Mouse (Mus musculus): ENCODE measurements around the gene Ankrd44. TPM values are rescaled to one million over a fixed set of nuclear protein-coding genes. Genes with fewer than 3 reads are reported as not detected.

The Ankrd44 gene
- total RNA-seq, 1 experiment, result 10.2 TPM

DNA sequence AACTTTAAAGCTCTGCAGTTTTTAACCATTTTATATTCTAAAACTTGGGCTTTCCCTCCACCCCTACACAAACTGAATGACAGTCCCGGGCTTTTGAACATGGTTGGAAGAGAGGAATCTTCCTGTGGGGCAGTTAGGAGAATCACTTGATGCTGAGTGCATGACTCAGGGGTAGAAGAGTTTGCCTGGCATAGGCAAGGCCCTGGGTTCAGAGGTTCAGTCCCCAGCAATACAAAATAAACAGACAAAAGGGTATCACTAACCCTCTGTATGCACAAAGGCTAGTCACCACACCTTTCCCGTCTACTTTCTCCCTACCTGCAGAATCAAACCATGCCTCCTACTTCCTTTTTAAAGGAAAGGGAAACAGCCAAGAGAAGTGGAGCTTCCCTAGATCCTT is 28.5 kb downstream of the Ankrd44 start:
- no peak overlapping the region for H3K27ac ChIP-seq (ENCODE audit: insufficient read depth, low read depth, low read length, poor library complexity, severe bottlenecking)
- no peaks in the 10 kb centered on the region for H3K9me3 ChIP-seq (ENCODE audit: control insufficient read depth, insufficient read depth, low read depth, low read length)
- no peak overlapping the region for H3K4me3 ChIP-seq (ENCODE audit: insufficient read depth in 1 of 2, low read depth in 1 of 2, low read length in 2 of 2, poor library complexity in 1 of 2, severe bottlenecking in 1 of 2)
- in situ Hi-C loops (cut with MboI; ENCODE audit: low sequenced_read_pairs in 2 of 2, unreplicated experiment in 2 of 2), result no loop called here
- no peak for TF ChIP-seq MAFK (IDR thresholded peaks at IDR 0.05; ENCODE audit: insufficient read depth, low read depth, low read length)
- no peak for TF ChIP-seq HCFC1 (IDR thresholded peaks at IDR 0.05; ENCODE audit: borderline replicate concordance, insufficient read depth, low read length)
- no peak for TF ChIP-seq ZC3H11A (IDR thresholded peaks at IDR 0.05; ENCODE audit: borderline replicate concordance, low read depth, low read length)
- no peak for TF ChIP-seq ZNF384 (IDR thresholded peaks at IDR 0.05; ENCODE audit: low read depth, low read length)
- no peak for TF ChIP-seq CHD2 (IDR thresholded peaks at IDR 0.05; ENCODE audit: low read depth, low read length)
- no peak overlapping the region for H3K9ac ChIP-seq (ENCODE audit: insufficient read depth, low read depth, low read length, poor library complexity, severe bottlenecking)
- no peak for DNase-seq (ENCODE audit: low read depth, low spot score)
- H3K36me3 ChIP-seq (ENCODE audit: control insufficient read depth, insufficient read depth, low read length, poor library complexity, severe bottlenecking), result no peaks in the 10 kb centered on the region
- H3K4me1 ChIP-seq (ENCODE audit: control insufficient read depth in 2 of 2, insufficient read depth in 2 of 2, low read length in 2 of 2, poor library complexity in 1 of 2), result no peaks in the 10 kb centered on the region

DNA sequence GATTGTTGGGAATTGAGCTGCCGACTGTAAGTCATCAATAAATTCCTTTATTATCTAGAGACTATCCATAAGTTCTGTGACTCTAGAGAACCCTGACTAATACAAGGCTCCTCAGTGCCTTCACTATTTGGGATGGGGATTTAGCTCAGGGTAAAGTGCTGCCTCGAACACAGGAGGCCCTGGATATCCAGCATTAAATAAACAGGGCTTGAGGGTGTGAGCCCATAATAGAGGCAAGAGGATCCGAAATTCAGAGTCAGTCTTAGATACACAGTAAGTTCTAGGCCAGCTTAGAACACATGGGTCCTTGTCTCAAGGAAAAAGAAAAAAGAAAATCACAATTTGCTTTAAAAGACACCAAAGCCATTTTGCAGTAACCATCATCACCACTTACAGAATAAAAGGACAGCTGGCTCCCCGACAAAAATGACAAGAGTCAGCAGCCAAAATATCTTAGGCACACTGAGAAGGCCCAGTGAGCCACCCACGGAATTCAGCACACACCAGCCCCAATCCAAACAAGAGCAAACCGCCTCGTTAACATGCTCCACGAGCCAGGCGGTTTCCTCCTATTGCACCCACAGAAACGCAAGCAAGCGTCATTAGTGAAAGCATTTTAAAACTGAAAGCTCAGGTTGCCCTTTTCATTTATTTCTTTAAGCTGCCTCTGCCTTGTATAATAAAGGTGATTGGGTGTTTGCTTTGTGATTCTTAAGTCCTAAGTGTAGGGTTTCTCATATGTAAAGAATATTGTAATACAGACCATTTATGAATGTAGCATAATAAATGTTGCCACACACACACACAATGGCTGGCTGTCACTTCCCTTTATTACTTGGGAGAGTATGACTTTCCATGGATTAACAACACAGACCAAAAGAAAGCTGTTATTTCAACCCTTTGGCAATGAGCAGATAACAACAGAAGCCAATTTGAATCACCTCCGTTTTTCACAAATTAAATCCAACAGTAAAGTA is 29.8 kb downstream of the Ankrd44 start:
- Histone ChIP-seq H3K36me3 (ENCODE audit: control insufficient read depth, insufficient read depth, low read length, poor library complexity, severe bottlenecking) (no peaks in the 10 kb centered on the region), H3K9ac (ENCODE audit: insufficient read depth, low read depth, low read length, poor library complexity, severe bottlenecking) (no peak overlapping the region), H3K27ac (ENCODE audit: insufficient read depth, low read depth, low read length, poor library complexity, severe bottlenecking) (no peak overlapping the region), H3K9me3 (ENCODE audit: control insufficient read depth, insufficient read depth, low read depth, low read length) (no peaks in the 10 kb centered on the region), H3K4me3 (ENCODE audit: insufficient read depth in 1 of 2, low read depth in 1 of 2, low read length in 2 of 2, poor library complexity in 1 of 2, severe bottlenecking in 1 of 2) (no peak overlapping the region), H3K4me1 (ENCODE audit: control insufficient read depth in 2 of 2, insufficient read depth in 2 of 2, low read length in 2 of 2, poor library complexity in 1 of 2) (no peaks in the 10 kb centered on the region)
- no peak for DNase-seq (ENCODE audit: low read depth, low spot score)
- in situ Hi-C loops (cut with MboI; ENCODE audit: low sequenced_read_pairs in 2 of 2, unreplicated experiment in 2 of 2), result no loop called here
- TF ChIP-seq ZNF384 (IDR thresholded peaks at IDR 0.05; ENCODE audit: low read depth, low read length) (no peak), CHD2 (IDR thresholded peaks at IDR 0.05; ENCODE audit: low read depth, low read length) (no peak), MAFK (IDR thresholded peaks at IDR 0.05; ENCODE audit: insufficient read depth, low read depth, low read length) (no peak), HCFC1 (IDR thresholded peaks at IDR 0.05; ENCODE audit: borderline replicate concordance, insufficient read depth, low read length) (no peak), ZC3H11A (IDR thresholded peaks at IDR 0.05; ENCODE audit: borderline replicate concordance, low read depth, low read length) (no peak)

DNA sequence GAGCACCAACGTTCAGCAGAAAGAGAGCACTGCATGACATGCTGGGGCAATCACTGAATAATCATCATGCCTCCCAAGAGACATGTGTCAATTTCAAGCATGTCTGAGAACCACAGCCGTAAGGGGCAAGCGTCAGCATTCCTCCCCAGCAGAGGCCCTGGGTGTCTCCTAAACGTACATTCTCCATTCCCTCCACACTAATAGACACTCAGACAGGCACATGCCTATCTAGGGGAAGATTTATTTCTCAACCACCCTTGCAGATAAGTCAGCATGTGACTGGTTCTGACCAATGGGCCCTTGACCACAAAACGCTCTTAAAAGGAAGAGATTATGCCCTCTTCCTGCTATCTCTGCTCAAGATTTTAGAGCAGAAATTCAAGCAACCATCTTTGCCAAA is 37.7 kb downstream of the Ankrd44 start:
- TF ChIP-seq MAFK (IDR thresholded peaks at IDR 0.05; ENCODE audit: insufficient read depth, low read depth, low read length) (no peak), ZC3H11A (IDR thresholded peaks at IDR 0.05; ENCODE audit: borderline replicate concordance, low read depth, low read length) (no peak), ZNF384 (IDR thresholded peaks at IDR 0.05; ENCODE audit: low read depth, low read length) (no peak), HCFC1 (IDR thresholded peaks at IDR 0.05; ENCODE audit: borderline replicate concordance, insufficient read depth, low read length) (no peak), CHD2 (IDR thresholded peaks at IDR 0.05; ENCODE audit: low read depth, low read length) (no peak)
- no peak overlapping the region for H3K4me3 ChIP-seq (ENCODE audit: insufficient read depth in 1 of 2, low read depth in 1 of 2, low read length in 2 of 2, poor library complexity in 1 of 2, severe bottlenecking in 1 of 2)

DNA sequence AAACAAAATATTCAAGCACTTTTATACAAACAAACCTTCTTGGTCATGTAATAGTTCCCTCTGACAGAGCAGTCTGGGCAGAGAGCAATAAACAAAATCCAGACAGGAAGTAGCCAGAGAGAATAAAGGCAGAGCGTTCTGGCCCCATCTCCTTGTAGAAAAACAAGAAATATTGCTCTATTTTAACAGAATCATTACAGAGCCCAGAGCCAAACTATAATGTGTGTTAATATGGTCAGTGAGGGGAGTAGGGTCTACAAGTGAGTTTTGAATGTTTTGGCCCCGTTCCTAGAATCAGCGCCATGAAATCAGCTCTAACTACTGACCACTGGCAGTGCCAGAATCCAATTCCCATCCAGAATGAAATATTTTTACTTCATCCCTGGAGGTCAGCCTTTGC is 38.3 kb downstream of the Ankrd44 start:
- no peaks in the 10 kb centered on the region for H3K9me3 ChIP-seq (ENCODE audit: control insufficient read depth, insufficient read depth, low read depth, low read length)
- TF ChIP-seq CHD2 (IDR thresholded peaks at IDR 0.05; ENCODE audit: low read depth, low read length) (no peak), ZC3H11A (IDR thresholded peaks at IDR 0.05; ENCODE audit: borderline replicate concordance, low read depth, low read length) (no peak), ZNF384 (IDR thresholded peaks at IDR 0.05; ENCODE audit: low read depth, low read length) (no peak)
- no peak overlapping the region for H3K9ac ChIP-seq (ENCODE audit: insufficient read depth, low read depth, low read length, poor library complexity, severe bottlenecking)
- no peak overlapping the region for H3K4me3 ChIP-seq (ENCODE audit: insufficient read depth in 1 of 2, low read depth in 1 of 2, low read length in 2 of 2, poor library complexity in 1 of 2, severe bottlenecking in 1 of 2)
- in situ Hi-C loops (cut with MboI; ENCODE audit: low sequenced_read_pairs in 2 of 2, unreplicated experiment in 2 of 2), result no loop called here
- no peaks in the 10 kb centered on the region for H3K36me3 ChIP-seq (ENCODE audit: control insufficient read depth, insufficient read depth, low read length, poor library complexity, severe bottlenecking)
- no peak for DNase-seq (ENCODE audit: low read depth, low spot score)
- no peak overlapping the region for H3K27ac ChIP-seq (ENCODE audit: insufficient read depth, low read depth, low read length, poor library complexity, severe bottlenecking)
- no peaks in the 10 kb centered on the region for H3K4me1 ChIP-seq (ENCODE audit: control insufficient read depth in 2 of 2, insufficient read depth in 2 of 2, low read length in 2 of 2, poor library complexity in 1 of 2)

More for the DNA sequence above, 37.7 kb downstream of the Ankrd44 start:
- no peak for DNase-seq (ENCODE audit: low read depth, low spot score)
- Histone ChIP-seq H3K27ac (ENCODE audit: insufficient read depth, low read depth, low read length, poor library complexity, severe bottlenecking) (no peak overlapping the region), H3K4me1 (ENCODE audit: control insufficient read depth in 2 of 2, insufficient read depth in 2 of 2, low read length in 2 of 2, poor library complexity in 1 of 2) (no peaks in the 10 kb centered on the region), H3K9me3 (ENCODE audit: control insufficient read depth, insufficient read depth, low read depth, low read length) (no peaks in the 10 kb centered on the region), H3K9ac (ENCODE audit: insufficient read depth, low read depth, low read length, poor library complexity, severe bottlenecking) (no peak overlapping the region), H3K36me3 (ENCODE audit: control insufficient read depth, insufficient read depth, low read length, poor library complexity, severe bottlenecking) (no peaks in the 10 kb centered on the region)
- in situ Hi-C loops (cut with MboI; ENCODE audit: low sequenced_read_pairs in 2 of 2, unreplicated experiment in 2 of 2), result no loop called here

Data from ES-E14 (cell line).